Mouse (Mus musculus): Measurements from ENCODE around the gene Rai1.

The Rai1 gene

DNA sequence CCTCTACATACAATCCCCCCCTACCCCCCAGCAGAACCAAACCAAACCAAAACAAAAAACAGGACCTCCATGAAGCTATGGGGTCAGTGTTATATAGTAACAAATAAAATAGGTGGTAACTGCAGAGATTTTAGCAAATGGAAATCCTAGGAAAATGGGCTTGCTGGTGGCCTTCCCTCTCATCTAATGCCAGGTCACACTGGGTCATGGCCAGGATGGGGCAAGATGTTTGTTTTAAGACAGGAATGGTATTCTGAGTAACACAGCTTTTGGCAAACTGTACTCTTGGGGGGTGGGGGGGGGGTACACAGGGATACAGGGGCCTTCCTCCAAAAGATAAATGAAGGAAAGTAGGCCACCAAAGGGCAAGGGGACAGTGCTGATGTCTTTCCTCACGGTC, 57.7 kb downstream of the Rai1 start:
- no peak for DNase-seq (ENCODE audit: low spot score in 2 of 2)

DNA sequence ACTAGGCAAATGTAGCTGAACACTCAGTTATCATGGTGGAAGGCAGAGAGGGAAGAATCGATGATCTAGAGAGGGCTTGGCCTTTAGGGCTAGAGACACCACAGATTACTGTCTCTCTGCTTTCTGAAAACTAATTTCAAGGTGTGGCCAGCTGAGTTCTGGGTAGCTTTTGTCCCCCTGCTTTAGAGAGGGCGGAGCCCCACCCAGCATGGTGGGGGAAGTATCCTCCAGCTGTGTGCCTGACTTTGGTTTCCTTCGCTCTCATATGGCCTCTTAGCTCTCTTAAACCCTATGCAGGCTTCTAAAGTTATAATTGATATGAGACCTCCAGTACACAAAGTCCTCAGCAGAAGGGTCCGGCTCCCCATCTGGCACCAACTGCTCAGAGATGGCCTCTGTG, 58.5 kb downstream of the Rai1 start:
- DNase-seq (ENCODE audit: low spot score in 2 of 2), result no peak

DNA sequence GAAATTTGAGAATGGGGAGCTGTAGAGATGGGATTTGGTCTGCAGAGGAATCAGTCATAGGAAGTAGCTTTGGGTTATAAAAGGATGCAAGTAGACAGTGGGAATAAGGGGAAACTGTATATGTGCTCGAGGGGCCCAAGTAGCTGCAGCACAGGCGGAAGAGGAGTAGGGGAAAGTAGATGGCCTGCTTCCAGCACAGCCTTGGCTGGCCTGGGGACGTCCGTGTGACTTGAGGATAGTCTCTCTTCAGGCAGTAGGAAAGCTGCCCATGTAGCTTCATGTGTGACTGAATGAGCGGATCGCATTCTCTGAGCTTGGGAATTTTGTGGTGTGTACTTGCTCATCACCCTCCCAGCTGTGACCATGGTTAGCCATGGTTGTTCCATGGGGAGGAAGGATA, 59.6 kb downstream of the Rai1 start:
- DNase-seq (ENCODE audit: low spot score in 2 of 2), result no peak

DNA sequence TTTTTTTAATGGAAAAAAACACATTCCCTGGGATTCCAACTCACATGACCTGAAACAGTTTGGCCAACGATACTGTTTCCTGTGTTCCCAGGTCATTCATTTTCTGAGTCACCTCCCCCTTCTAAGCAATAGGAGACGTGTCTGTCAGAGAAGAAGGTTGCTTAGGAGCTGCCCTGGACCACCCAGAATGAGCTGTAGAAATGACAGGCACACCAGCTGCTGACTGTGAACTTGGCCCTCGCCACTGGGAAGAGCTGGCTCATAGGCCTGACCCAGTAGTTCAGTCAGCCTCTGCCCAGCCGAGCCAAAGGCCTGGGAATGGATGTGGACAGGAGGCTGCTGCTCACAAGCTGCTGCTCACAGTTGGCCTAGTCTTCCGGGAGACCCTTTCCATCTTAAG, 60.3 kb downstream of the Rai1 start:
- DNase-seq (ENCODE audit: low spot score in 2 of 2), result no peak

DNA sequence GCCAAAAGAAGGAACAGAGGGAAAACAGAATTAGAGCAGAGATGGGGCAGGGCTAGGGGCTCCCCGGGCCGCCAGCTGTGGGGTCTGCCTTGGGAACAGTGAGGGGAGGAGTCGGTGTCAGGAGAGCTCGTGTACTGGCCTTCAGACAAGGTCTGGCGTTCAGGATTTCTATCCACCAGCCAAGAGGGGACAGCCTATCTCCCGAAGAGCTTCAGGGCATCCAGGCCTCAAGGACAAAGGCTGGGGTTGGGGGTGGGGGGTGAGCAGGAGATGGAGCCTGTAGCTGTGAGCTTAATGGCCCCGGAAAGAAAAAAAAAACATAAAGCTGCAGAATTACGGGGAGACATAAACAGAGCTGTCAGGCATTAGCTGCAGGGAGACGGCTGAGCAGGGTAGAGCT, 64.0 kb downstream of the Rai1 start:
- DNase-seq (ENCODE audit: low spot score in 2 of 2), result no peak

DNA sequence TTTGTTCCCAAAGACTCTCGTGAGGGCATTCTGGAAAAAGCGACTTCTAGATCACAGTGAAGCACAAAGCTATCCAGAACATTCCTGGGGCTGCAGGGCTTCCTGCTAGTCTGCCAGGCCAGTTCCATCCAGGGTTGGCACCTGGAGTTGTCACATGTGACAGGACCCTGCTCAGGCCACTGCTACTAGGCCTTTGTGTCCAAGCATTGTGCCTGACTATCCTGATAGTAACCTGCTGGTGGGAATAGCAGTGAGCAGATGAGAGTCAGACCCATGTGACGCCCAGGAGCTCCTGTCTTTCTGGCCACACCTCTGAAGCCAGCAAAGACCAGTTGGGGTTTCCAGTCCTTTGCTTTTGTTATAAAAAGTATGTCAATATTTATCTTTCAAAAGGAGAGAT, 67.3 kb downstream of the Rai1 start:
- DNase-seq (ENCODE audit: low spot score in 2 of 2), result no peak

DNA sequence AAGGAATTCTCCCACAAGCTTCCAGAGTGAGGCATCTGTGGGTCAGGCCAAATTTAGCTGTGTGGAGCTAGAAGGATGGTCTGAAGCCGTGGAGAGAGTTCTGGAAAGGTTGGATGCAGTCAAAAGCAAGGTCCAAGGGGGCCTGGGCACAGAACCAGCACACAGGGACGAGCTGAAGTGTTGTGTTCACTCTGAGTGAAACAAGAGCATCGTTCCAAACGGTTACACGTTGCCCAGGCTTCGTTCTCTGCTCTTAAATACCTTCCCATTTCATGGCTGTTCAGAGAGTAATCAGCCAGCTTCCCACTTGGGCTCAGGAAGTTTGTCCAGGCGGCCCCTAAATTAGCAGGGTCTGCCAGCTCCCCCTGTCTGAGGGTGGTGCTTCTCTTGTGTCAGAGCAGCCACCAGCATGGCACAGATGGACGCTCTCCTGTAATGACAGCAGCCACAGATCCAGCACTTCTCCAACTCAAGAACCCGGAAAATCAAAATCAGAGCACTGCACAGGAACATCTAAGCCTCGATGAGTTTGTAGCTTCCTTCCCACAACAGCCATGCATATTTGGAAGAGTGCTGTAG, 68.9 kb downstream of the Rai1 start:
- no peak for DNase-seq (ENCODE audit: low spot score in 2 of 2)

DNA sequence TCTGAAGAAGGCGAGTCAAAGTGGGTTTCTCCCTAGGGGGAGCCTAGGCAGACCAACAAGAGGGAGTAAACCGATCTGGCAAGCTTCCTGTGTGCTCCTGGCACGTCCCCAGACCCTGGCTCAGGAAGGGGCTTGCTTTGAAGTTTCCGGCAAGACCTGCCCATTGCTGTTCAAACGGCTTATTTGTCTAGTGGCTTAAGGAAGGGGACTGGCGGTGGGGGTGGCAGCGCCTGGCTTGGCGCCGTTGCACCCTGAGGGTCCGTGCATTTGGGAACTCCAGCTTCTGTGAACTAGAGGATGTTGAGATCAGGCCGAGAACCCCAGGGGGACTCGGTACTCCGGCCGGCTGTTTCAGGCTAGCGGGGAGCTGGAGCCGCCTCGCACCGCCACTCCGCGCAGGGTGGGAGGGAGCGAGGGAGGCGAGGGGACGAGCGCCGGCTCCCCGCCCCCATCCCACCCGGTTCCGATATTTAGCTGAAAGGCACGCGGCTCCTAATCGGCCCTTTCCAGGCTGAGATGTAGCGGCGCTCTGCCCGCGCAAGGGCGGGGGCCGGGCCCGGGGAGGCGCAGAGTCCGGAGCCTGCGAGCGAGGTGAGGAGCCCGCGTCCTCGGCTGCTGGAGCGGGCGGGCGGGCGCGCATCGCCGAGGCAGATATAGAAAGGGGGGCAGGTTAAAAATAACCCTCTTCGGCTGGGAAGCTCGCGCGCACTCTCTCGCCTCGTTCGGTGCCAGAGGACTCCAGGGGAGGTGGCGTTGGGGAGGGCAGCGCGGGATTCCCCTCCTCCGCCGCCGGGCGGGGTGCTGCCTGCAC, 70.8 kb downstream of the Rai1 start:
- DNase-seq (ENCODE audit: low spot score in 2 of 2), result peak in 1 of 2 experiments; percentile 41

DNA sequence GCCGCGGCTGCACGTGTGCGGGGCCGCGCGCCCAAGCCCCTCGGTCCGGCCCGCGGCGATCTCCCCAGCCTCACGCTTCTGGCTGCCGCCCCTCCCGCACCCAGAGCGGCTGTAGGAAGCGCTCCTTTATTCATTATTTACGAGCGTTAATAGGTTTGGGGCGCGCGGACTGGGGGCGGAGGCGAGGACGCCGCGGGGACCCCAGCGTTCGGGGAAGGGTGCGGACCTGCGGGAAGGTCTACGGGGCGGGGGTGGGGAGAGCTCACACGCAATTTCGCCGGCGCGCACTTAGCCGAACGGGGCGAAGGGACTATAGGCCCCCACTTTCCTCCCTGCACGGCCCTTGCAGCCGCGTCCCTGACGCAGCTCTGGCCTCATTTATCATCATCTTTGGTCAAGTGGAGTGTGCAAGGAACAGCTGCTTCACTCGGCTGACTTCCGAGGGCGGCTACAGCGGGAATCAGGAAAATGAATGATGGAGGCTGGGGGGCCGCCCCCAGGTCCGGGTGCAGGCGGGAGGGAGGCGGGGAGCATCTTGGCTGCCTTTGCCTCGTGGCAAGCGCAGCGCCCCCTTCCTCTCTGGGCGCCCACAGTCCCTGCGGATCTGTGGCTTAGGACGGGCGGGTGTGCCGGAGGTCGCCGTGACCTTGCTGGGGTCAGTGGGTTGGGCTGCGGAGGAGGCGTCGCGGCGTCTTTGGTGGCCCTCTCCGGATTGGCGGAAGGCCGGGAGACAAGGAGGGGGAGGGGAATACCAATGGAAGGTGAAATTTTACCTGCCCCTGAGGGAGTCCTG, 71.6 kb downstream of the Rai1 start:
- DNase-seq (ENCODE audit: low spot score in 2 of 2), result peak in 1 of 2 experiments; percentile 44

DNA sequence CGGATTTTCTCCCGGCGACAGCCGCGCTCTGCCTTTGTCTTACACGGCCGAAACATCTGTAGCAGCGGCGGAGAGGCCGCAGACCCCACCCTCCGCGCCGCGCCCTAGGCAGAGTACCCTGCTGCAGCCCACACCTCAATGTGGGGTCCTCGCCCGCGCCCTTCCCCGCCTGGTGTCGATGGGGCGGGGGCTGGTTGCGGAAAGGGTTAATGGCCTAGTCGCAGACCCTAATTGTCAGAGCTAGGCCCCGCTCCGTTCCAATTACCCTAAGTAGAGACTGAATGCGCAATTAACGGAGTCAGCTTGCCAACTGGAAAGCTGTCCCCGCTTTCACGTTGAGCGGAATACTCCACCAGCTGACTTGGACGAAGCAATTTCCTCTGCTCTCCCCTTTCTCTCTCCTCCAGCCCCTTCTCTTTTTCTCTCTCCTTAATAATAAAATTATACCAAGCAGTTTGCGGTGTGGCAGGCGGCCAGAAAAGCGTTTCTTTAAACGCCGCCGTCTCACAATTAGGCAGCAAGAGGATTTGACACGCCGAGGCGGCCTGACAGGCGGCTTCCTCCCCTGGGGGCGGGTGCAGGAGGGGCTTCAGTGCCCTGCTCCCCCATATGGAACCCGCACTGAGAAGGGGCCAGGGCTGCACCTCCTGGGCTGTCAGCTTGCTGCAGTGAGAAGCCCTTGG, 72.3 kb downstream of the Rai1 start:
- DNase-seq (ENCODE audit: low spot score in 2 of 2), result no peak

DNA sequence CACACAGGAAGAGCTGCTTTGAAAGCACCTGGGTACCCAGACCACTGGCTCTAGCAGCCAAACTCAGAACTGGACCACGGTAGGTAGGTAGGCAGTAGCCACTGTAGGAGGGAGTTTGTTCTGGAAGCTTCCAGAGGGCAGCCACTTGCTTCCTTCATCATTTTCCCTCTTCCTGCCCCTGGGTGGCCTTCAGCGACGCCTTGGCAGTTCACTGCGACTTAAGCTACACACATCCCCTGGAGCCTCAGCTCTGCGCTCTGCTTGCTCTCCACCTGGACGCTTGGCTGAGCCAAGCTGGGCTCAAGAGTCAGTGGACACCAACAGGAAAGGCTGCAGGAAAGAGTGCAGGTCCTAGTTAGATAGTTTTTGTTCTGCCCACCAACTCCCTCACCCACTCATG, 73.2 kb downstream of the Rai1 start:
- no peak for DNase-seq (ENCODE audit: low spot score in 2 of 2)

DNA sequence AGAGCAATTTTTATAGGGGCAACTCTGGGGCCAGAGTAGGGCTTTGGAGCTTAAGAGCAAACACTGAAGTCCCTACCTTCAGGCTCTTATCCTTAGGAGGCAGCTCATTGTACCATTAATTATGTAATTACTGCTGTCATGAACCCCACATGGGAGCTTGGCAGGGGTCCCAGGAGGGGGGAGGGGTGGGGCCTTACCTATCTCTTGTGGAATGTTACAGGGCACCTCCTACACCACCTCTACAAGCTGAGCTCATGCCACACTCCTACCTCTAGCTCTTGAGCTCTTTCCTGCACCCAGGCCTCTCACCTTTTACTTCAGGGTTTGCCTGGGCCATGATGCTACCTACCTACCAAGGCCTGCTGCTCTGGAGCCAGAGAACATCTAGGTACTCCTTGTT, 73.7 kb downstream of the Rai1 start:
- peak in 1 of 2 experiments; percentile 54 for DNase-seq (ENCODE audit: low spot score in 2 of 2)

DNA sequence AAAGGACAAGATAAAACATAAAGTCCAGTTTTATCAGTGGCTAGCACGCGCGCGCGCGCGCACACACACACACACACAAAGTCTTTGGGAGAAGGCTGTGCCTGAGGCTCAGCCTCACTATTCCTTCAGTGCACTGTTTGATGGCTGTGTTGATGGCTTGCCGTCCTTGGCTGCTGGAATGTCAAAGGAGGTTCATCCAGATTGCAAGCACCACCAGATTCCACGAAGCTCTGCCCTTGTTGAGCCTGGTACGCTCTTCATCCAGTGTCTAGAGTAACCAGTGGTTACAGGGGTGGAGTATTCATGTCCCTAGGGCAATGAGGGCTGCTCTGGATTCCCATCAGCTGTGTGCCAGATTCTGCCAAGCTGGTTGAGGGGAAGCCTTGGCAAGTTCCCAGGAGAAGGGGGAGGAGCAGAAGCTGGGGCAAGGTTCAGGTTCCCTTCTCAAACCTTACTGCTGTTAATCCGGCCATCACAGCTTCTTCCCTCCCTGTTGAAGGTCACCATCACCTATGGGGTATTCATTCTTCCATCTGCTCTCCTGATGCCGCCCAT, 77.4 kb downstream of the Rai1 start:
- no peak for DNase-seq (ENCODE audit: low spot score in 2 of 2)

DNA sequence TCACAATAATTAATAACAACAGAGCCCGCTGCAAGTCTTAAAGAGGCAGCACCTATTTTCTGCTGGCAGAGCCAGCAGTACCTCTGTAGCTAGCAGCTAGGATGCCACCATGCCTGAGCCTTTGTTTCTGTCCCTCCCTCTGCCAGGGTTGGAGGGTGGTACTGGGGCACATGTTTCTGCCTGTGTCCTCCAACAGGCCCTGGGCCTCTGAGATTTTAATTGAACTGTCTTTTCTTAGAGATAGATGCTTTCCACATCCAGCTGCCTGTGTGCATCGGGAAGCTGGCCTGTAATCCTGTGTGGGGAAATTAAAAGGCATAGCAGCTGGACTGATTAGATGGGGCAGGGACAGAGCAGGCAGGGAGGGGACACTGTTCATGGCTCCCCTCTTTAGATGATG, 77.9 kb downstream of the Rai1 start:
- no peak for DNase-seq (ENCODE audit: low spot score in 2 of 2)

DNA sequence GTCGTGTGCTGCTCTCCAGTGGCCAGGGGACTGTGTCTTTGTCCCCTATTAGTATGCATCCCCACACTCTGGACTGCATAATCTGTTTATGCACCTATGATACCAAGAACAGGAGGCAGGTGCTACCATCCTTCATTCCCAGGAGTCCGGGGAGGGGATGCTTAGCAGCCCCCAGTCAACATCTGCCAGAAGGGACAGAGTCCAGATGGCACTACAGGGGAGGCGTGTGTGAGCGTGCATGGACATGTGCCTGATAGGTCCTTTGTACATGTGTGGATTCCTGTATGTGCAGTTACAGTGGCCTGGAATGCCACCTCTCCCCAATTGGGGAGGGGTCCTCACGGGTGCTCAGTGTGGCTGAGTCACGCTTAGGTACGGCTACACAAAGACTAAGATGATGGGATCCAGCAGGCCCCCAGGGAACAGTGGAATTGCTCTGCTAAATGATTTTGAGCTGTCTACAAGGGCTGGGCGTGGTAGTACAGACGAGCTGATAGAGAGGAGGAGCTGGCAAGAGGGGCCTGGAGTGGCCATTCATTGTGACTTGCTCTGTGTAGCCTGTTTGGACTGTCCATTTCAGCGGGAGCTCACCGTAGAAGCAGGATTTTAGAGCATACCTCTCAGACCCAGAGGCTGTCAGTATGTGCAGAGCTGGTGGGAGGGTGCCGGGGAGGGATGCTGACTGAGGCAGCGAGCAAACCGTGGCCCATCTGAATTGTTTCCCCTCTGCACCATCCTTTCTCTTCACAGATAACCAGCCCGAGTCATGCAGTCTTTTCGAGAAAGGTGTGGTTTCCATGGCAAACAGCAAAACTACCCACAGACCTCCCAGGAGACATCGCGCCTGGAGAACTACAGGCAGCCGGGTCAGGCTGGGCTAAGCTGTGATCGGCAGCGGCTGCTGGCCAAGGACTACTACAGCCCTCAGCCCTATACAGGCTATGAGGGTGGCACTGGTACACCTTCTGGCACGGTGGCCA, 79.8 kb downstream of the Rai1 start:
- no peak for DNase-seq (ENCODE audit: low spot score in 2 of 2)

DNA sequence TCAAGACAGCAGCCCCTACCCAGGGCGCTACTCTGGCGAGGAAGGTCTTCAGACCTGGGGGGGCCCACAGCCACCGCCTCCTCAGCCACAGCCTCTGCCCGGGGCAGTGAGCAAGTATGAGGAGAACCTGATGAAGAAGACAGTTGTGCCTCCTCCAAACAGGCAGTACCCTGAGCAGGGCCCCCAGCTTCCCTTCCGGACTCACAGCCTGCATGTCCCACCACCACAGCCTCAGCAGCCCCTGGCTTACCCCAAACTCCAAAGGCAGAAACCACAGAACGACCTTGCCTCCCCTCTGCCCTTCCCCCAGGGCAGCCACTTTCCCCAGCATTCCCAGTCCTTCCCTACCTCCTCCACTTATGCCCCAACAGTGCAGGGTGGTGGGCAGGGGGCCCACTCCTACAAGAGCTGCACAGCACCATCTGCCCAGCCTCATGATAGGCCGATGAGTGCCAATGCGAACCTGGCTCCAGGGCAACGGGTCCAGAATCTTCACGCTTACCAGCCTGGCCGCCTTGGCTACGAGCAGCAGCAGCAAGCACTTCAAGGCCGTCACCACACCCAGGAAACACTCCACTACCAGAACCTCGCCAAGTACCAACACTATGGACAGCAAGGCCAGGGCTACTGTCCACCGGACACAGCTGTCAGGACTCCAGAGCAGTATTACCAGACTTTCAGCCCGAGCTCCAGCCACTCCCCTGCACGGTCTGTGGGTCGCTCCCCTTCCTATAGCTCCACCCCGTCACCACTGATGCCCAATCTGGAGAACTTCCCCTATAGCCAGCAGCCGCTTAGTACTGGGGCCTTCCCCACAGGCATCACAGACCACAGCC, 80.8 kb downstream of the Rai1 start:
- no peak for DNase-seq (ENCODE audit: low spot score in 2 of 2)

DNA sequence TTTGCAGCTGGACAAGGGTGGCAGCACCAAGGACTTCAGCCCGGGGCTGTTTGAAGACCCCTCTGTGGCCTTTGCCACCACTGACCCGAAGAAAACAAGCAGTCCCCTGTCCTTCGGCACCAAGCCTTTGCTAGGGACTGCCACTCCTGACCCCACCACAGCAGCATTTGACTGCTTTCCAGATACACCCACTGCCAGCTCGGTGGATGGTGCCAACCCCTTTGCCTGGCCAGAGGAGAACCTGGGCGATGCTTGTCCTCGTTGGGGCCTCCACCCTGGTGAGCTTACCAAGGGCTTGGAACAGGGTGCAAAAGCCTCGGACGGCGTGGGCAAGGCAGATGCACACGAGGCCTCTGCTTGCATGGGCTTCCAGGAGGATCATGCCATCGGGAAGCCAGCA, 82.3 kb downstream of the Rai1 start:
- DNase-seq (ENCODE audit: low spot score in 2 of 2), result no peak

DNA sequence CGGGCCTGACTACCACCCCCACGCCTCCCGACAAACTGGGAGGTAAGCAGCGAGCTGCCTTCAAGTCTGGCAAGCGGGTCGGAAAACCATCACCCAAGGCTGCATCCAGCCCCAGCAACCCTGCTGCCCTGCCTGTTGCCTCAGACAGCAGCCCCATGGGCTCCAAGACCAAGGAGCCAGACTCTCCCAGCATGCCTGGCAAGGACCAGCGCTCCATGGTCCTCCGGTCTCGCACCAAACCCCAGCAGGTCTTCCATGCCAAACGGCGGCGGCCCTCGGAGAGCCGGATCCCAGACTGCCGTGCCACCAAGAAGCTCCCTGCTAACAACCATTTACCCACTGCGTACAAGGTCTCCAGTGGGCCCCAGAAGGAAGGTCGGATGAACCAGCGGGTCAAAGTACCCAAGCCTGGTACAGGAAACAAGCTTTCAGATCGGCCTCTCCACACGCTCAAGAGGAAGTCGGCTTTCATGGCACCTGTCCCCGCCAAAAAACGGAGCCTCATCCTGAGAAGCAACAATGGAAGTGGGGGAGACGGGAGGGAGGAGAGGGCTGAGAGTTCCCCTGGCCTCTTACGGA, 83.6 kb downstream of the Rai1 start:
- DNase-seq (ENCODE audit: low spot score in 2 of 2), result no peak

DNA sequence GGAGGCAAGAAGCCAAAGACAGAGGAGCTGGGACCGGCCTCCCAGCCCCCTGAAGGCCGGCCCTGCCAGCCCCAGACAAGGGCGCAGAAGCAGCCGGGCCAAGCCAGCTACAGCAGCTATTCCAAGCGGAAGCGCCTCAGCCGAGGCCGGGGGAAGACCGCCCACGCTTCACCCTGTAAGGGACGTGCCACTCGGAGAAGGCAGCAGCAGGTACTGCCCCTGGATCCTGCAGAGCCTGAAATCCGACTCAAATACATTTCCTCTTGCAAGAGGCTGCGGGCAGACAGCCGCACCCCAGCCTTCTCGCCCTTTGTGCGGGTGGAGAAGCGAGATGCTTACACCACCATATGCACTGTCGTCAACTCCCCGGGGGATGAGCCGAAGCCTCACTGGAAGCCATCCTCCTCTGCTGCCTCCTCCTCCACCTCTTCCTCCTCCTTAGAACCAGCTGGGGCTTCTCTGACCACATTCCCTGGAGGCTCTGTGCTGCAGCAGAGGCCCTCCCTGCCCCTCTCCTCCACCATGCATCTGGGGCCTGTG, 84.8 kb downstream of the Rai1 start:
- no peak for DNase-seq (ENCODE audit: low spot score in 2 of 2)
